Mouse (Mus musculus): Measurements from ENCODE around the gene Gm13288. TPM values are rescaled to one million over a fixed set of nuclear protein-coding genes. Genes with fewer than 3 reads are reported as not detected.
"Not testable (repeated sequence)": the region's sequence is repeated elsewhere in the genome, so short reads cannot be mapped to it uniquely, and the experiment has no call there.

Gm13288 gene
- polyA plus RNA-seq (2012; rRNA removed): not detected in 2 replicates

GRCm38 (mm10) chr4:88805231-88805630 lies at the start of gene Gm13288:
Gene Gm13288, plus strand, starts transcription at chr4:88805531.
- not testable (repeated sequence) for DNase-seq (ENCODE audit: low read depth)

GRCm38 (mm10) chr4:88756581-88757513 lies 48.5 kb upstream of the Gm13288 start:
- DNase-seq (ENCODE audit: low read depth): not testable (repeated sequence)

- peak; percentile 28 for DNase-seq (ENCODE audit: low read depth)
Measured at GRCm38 (mm10) chr4:88757628-88758031, 47.7 kb upstream of the Gm13288 start.

GRCm38 (mm10) chr4:88758751-88759150 lies 46.6 kb upstream of the Gm13288 start:
- not testable (repeated sequence) for DNase-seq (ENCODE audit: low read depth)

GRCm38 (mm10) chr4:88759610-88760268 lies 45.6 kb upstream of the Gm13288 start, which contains the start of gene Gm13283:
Gene Gm13283, plus strand, starts transcription at chr4:88760119.
- not testable (repeated sequence) for DNase-seq (ENCODE audit: low read depth)

GRCm38 (mm10) chr4:88760431-88760830 lies 44.9 kb upstream of the Gm13288 start:
- DNase-seq (ENCODE audit: low read depth): not testable (repeated sequence)

- DNase-seq (ENCODE audit: low read depth): not testable (repeated sequence)
Measured at GRCm38 (mm10) chr4:88761776-88762175, 43.6 kb upstream of the Gm13288 start.

- not testable (repeated sequence) for DNase-seq (ENCODE audit: low read depth)
Measured at GRCm38 (mm10) chr4:88762341-88762740, 43.0 kb upstream of the Gm13288 start.

GRCm38 (mm10) chr4:88763384-88764018 lies 41.8 kb upstream of the Gm13288 start:
- DNase-seq (ENCODE audit: low read depth): not testable (repeated sequence)

GRCm38 (mm10) chr4:88773534-88773933 lies 31.8 kb upstream of the Gm13288 start, which contains the start of gene Gm13290:
Gene Gm13290, plus strand, starts transcription at chr4:88773834.
- not testable (repeated sequence) for DNase-seq (ENCODE audit: low read depth)

- DNase-seq (ENCODE audit: low read depth): not testable (repeated sequence)
Measured at GRCm38 (mm10) chr4:88776622-88777021, 28.7 kb upstream of the Gm13288 start, which contains the start of gene Gm13289. Gene Gm13289, plus strand, starts transcription at chr4:88776922.

GRCm38 (mm10) chr4:88779550-88779949 lies 25.8 kb upstream of the Gm13288 start, which contains the start of gene Gm13272:
Gene Gm13272, plus strand, starts transcription at chr4:88779850.
- DNase-seq (ENCODE audit: low read depth): not testable (repeated sequence)

GRCm38 (mm10) chr4:88780320-88780719 lies 25.0 kb upstream of the Gm13288 start:
- not testable (repeated sequence) for DNase-seq (ENCODE audit: low read depth)

- DNase-seq (ENCODE audit: low read depth): not testable (repeated sequence)
Measured at GRCm38 (mm10) chr4:88781831-88782230, 23.5 kb upstream of the Gm13288 start, which contains the start of gene Ifnz. Gene Ifnz, plus strand, starts transcription at chr4:88782131.

- not testable (repeated sequence) for DNase-seq (ENCODE audit: low read depth)
Measured at GRCm38 (mm10) chr4:88782335-88782734, 23.0 kb upstream of the Gm13288 start.

- DNase-seq (ENCODE audit: low read depth): not testable (repeated sequence)
Measured at GRCm38 (mm10) chr4:88785409-88785808, 19.9 kb upstream of the Gm13288 start, which contains the start of gene Gm13276. Gene Gm13276, plus strand, starts transcription at chr4:88785709.

- not testable (repeated sequence) for DNase-seq (ENCODE audit: low read depth)
Measured at GRCm38 (mm10) chr4:88788402-88788801, 16.9 kb upstream of the Gm13288 start, which contains the start of gene Gm13277. Gene Gm13277, plus strand, starts transcription at chr4:88788632.

GRCm38 (mm10) chr4:88791250-88791649 lies 14.1 kb upstream of the Gm13288 start, which contains the start of gene Gm13278:
Gene Gm13278, plus strand, starts transcription at chr4:88791550.
- DNase-seq (ENCODE audit: low read depth): not testable (repeated sequence)

GRCm38 (mm10) chr4:88793936-88794675 lies 11.2 kb upstream of the Gm13288 start, which contains the start of gene Gm13275:
Gene Gm13275, plus strand, starts transcription at chr4:88794487.
- DNase-seq (ENCODE audit: low read depth): not testable (repeated sequence)

- DNase-seq (ENCODE audit: low read depth): not testable (repeated sequence)
Measured at GRCm38 (mm10) chr4:88797097-88797496, 8.2 kb upstream of the Gm13288 start, which contains the start of gene Gm13279. Gene Gm13279, plus strand, starts transcription at chr4:88797397.
